Mouse (Mus musculus) midbrain, postnatal 0 days (tissue): Measurements from ENCODE around the gene 4930402F06Rik. TPM values are rescaled to one million over a fixed set of nuclear protein-coding genes. Genes with fewer than 3 reads are reported as not detected.

Experiments
- ATAC-seq: fragments of 200-750 bp; cut with Nextera tagmentation; 2 replicates; pipeline ENCODE4 v1.8.0; 2017; ENCODE audit warnings: moderate number of reproducible peaks, mild to moderate bottlenecking, moderate TSS enrichment, moderate library complexity; ENCODE audit not compliant: low FRiP score
- DNase-seq: peaks from one replicate; pipeline ENCODE4 v3.0.0-alpha.2; 2015; ENCODE audit warnings: low spot score
- H3K27ac ChIP-seq: fragments of 300-500 bp; sonication (generic); 2 replicates; pipeline ENCODE4 v1.5.1; 2014; ENCODE audit warnings: low read depth, mild to moderate bottlenecking, low read length, mixed read lengths
- H3K27me3 ChIP-seq: fragments of 300-500 bp; sonication (generic); 2 replicates; pipeline ENCODE4 v1.6.1; 2014; ENCODE audit warnings: low read length, control low read depth, mixed read lengths; ENCODE audit not compliant: insufficient read depth
- H3K36me3 ChIP-seq: fragments of 300-500 bp; sonication (generic); 2 replicates; pipeline ENCODE4 v1.6.1; 2014; ENCODE audit warnings: low read length, control low read depth, mixed read lengths; ENCODE audit not compliant: insufficient read depth
- H3K4me1 ChIP-seq: fragments of 300-500 bp; sonication (generic); 2 replicates; pipeline ENCODE4 v1.6.1; 2014; ENCODE audit warnings: mild to moderate bottlenecking, control low read depth, antibody characterized with exemption, low read length, mixed read lengths; ENCODE audit not compliant: insufficient read depth
- H3K4me2 ChIP-seq: fragments of 300-500 bp; sonication (generic); 2 replicates; pipeline ENCODE4 v1.6.1; 2014; ENCODE audit warnings: low read depth, mild to moderate bottlenecking, low read length, mixed read lengths; ENCODE audit not compliant: poor library complexity, severe bottlenecking
- H3K4me3 ChIP-seq: fragments of 300-500 bp; sonication (generic); 2 replicates; pipeline ENCODE4 v1.5.1; 2014; ENCODE audit warnings: low read depth, mild to moderate bottlenecking, low read length, moderate library complexity
- H3K9ac ChIP-seq: fragments of 300-500 bp; sonication (generic); replicated peaks from 2 replicates; pipeline ENCODE4 v1.6.1; 2014; ENCODE audit warnings: mild to moderate bottlenecking, low read length, moderate library complexity, mixed read lengths; ENCODE audit not compliant: poor library complexity, severe bottlenecking
- H3K9me3 ChIP-seq: fragments of 300-500 bp; sonication (generic); 2 replicates; pipeline ENCODE4 v1.6.1; 2016; ENCODE audit warnings: low read length, control low read depth
- CTCF ChIP-seq: IDR thresholded peaks from 2 replicates; pipeline ENCODE4 v1.5.1; 2016; ENCODE audit warnings: antibody characterized with exemption, mild to moderate bottlenecking
- WGBS: fragments of 180-500 bp; shearing (Covaris S2); extraction: QIAGEN DNeasy Blood & Tissue Kit; methylation state at CpG from one replicate; pipeline ENCODE4 v1.1.7; 2014; 5-methylcytosine and 5-hydroxymethylcytosine counted together
- polyA plus RNA-seq: library from polyadenylated mRNA; unstranded; fragments of >200 nt; fragmentation: Nextera tagmentation; extraction: Ambion mirVana; gene quantifications from 2 replicates; pipeline ENCODE4 v1.2.1, GENCODE M21; 2015
- total RNA-seq: library from RNA; depleted of rRNA; stranded (reverse); fragments of >200 nt; gene quantifications from 2 replicates; pipeline ENCODE4 v1.2.3, GENCODE M21; 2014; rRNA removed

4930402F06Rik gene
- total RNA-seq (not detected in 2 replicates), polyA plus RNA-seq (not detected in 2 replicates)

- Histone ChIP-seq H3K27me3 (no peaks in the 10 kb centered on the region), H3K27ac (no peak within 1 kb of the TSS), H3K4me1 (no peaks in the 10 kb centered on the region), H3K4me2 (0 out of 2 replicates have a peak within 1 kb of the TSS, but pooled peaks have one; percentile 1), H3K9ac (no peak within 1 kb of the TSS), H3K36me3 (no peaks in the 10 kb centered on the region), H3K9me3 (no peaks in the 10 kb centered on the region), H3K4me3 (no peak within 1 kb of the TSS)
- peak; percentile 43 for DNase-seq
- WGBS, result 41% methylated on average over 5 of the region's 5 CpGs
- 0 out of 2 replicates have a peak, but pooled peaks have one; percentile 16 for ATAC-seq
- TF ChIP-seq CTCF, result no peak
These were observed at the start of gene 4930402F06Rik for GRCm38 (mm10) chr2:35397096-35397495. Gene 4930402F06Rik, minus strand, starts transcription at chr2:35397175.

DNA sequence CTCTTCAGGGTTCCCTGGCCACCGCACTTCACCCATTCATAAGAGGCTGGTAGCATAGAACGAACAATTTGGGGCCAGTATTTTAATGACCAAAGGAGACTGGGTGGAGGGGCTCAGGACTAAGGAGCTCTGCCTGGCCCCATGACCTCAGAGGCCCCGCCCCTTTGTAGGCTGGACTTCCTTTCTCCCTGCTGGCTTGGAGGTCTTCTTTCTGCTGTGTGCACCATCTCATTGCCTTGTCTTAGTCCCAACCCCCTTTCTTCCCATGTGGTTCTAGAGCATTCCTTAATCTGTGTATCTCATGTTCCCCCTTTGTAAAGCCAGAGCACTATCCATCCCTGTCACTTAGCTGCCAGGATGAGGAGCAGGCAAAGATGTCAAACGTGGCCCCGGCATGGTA lies 49.3 kb upstream of the 4930402F06Rik start:
- ATAC-seq, result no peak

DNA sequence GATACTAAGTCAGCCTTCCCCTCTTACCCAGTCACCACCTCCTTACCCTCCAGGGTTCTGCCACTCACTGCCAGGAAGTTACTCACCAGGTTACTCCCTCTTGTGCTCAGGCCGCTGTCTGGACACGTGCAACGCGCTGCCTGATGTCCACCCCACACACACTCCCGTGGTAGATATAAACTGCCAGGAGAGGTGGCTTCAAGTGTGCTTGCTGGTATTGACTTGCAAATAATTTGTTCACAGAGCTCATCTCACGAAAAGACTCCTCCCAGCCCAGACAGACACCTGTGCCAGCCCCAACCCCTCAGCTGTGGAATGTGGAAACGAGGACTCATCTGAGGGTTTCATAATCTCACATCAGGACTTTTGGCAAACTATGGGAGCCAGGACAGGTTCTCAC lies 48.6 kb upstream of the 4930402F06Rik start:
- no peak for TF ChIP-seq CTCF
- Histone ChIP-seq H3K36me3 (no peaks in the 10 kb centered on the region), H3K4me1 (no peaks in the 10 kb centered on the region), H3K4me3 (no peak overlapping the region), H3K4me2 (no peak overlapping the region), H3K27ac (no peak overlapping the region), H3K27me3 (no peaks in the 10 kb centered on the region), H3K9ac (no peak overlapping the region), H3K9me3 (no peaks in the 10 kb centered on the region)
- DNase-seq (no peak), ATAC-seq (no peak)
- WGBS, result 79% methylated on average over 7 of the region's 7 CpGs

More for the DNA sequence above, 49.3 kb upstream of the 4930402F06Rik start:
- Histone ChIP-seq H3K27me3 (no peaks in the 10 kb centered on the region), H3K4me1 (no peaks in the 10 kb centered on the region), H3K4me2 (no peak overlapping the region), H3K27ac (no peak overlapping the region), H3K36me3 (no peaks in the 10 kb centered on the region), H3K4me3 (no peak overlapping the region), H3K9me3 (no peaks in the 10 kb centered on the region), H3K9ac (no peak overlapping the region)
- no peak for TF ChIP-seq CTCF
- no peak for DNase-seq
- 87% methylated on average over 5 of the region's 5 CpGs for WGBS

DNA sequence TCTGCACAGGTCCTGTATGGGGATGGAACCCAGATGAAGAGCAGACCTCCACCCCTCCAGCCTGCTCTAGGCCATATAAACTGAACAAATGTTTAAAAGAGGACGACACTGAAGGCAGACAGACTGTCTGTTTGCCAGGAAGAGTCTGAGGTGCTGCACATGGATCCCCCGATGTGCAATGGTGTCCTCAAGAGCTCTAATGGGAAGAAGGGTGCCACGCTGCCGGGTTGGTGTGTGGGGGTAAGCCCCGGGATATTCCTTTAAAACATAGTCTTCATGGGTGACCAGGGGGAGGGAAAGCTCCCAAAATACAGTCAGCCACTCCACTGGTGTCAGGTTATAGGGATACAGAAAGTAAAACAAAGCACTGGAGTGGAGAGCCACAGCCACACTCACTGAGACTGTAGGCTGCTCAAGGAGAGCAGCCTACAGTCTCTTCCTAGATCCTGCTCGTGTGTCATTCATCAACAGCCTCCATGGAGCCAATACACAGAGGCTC lies 47.8 kb upstream of the 4930402F06Rik start:
- Histone ChIP-seq H3K4me3 (no peak overlapping the region), H3K4me2 (no peak overlapping the region), H3K4me1 (no peaks in the 10 kb centered on the region), H3K9ac (no peak overlapping the region), H3K36me3 (no peaks in the 10 kb centered on the region), H3K27me3 (no peaks in the 10 kb centered on the region), H3K27ac (no peak overlapping the region), H3K9me3 (no peaks in the 10 kb centered on the region)
- WGBS, result 79% methylated on average over 6 of the region's 6 CpGs
- DNase-seq, result no peak
- no peak for ATAC-seq
- no peak for TF ChIP-seq CTCF

GRCm38 (mm10) chr2:35443981-35444763 lies 47.2 kb upstream of the 4930402F06Rik start:
- Histone ChIP-seq H3K27me3 (no peaks in the 10 kb centered on the region), H3K4me2 (no peak overlapping the region), H3K4me3 (no peak overlapping the region), H3K36me3 (no peaks in the 10 kb centered on the region), H3K9me3 (no peaks in the 10 kb centered on the region), H3K9ac (no peak overlapping the region), H3K4me1 (no peaks in the 10 kb centered on the region), H3K27ac (no peak overlapping the region)
- 65% methylated on average over 16 of the region's 16 CpGs for WGBS
- DNase-seq (no peak), ATAC-seq (no peak)
- TF ChIP-seq CTCF, result no peak

DNA sequence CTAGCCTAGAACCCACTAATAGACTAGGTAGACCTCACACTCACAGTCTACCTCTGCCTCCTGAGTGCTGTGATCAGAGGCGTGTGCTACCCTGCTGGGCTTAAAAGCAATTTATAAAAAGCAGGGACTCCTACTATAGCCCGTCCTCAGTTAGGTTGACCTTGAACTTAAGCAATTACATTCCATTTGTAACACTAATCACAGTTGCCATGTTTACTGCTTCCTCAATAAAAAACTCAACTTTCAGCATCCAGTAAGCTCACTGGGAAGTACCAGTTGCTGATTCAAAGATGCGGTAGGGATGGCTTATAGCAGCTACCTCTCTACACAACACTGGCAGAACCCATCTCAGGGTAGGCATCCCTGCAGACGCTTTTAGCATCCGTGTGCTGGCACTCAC lies 46.4 kb upstream of the 4930402F06Rik start:
- Histone ChIP-seq H3K4me2 (no peak overlapping the region), H3K27ac (no peak overlapping the region), H3K9ac (no peak overlapping the region), H3K9me3 (no peaks in the 10 kb centered on the region), H3K27me3 (no peaks in the 10 kb centered on the region), H3K4me3 (no peak overlapping the region), H3K36me3 (no peaks in the 10 kb centered on the region), H3K4me1 (no peaks in the 10 kb centered on the region)
- no peak for TF ChIP-seq CTCF
- ATAC-seq, result no peak
- no peak for DNase-seq
- WGBS, result 83% methylated on average over 5 of the region's 5 CpGs
